Mouse (Mus musculus): ENCODE results near the gene Mfsd14b. TPM values are rescaled to one million over a fixed set of nuclear protein-coding genes. Genes with fewer than 3 reads are reported as not detected.
A peak's percentile ranks its signal among the peaks of the same experiment; 100 is the strongest.

Gene Mfsd14b
- 43.7 and 44.3 TPM in 2 replicates for polyA plus RNA-seq (2015; fragmentation: Nextera tagmentation; extraction: Ambion mirVana)

DNA sequence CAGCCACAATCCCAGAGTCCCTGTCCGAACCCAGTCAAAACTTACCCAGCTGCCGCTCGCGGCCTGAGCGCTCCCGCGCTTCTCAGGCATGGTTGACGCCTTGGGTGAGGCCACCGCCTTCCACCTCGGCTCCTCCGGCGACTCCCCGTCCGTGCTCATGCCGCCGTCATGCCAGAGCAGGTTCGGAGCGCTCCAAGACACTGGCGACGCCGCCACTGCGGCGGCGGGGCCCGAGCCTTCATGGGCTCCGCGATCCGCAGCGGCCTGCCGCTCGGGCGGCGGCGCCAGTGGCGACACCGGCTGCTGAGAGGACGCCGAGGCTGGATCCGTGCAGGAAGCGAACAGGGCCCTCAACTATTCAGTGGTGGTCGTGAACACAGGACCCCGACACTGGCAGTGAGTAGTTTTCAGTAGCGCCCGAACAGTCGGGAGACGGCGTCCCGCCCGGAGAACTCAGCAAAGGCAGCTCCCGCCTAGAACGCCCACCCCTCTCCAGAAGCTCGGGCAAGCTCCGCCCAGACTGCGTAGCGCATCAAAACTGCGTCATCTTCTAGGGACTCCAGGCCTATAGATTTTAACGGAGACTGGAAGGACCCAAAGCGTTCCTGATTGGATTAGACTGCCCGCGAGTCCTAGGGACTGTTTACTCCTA, at the start of gene Mfsd14b:
Gene Mfsd14b (minus strand): TSS at position 517 of the 652 bp plus-strand sequence.
- DNase-seq (ENCODE audit: low spot score) = peak; percentile 89

DNA sequence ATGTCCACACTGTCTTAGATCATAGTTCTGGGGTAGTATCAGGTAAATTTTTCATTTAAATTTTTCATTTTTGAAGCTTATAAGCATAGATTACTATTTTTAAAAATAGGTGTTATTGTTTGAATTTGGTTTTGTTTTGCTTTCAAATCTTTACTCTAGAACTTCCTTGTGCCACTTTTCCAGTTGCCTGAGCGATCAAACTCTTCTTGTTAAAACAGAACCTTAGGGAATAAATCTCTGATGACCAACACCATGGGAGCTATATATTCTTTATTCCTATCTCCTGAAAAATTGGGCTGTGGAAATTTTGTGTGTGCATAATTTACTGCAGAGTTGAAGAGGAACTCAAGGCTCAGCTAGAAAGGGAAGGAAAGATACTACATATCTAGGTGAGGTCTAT, 37.2 kb upstream of the Mfsd14b start, which contains the start of gene Olfr466:
Gene Olfr466 (plus strand): TSS at position 301 of the 400 bp plus-strand sequence.
- DNase-seq (ENCODE audit: low spot score) = no peak

GRCm38 (mm10) chr13:65137789-65138188, 25.0 kb upstream of the Mfsd14b start, which contains the start of gene Olfr465-ps1:
Gene Olfr465-ps1 (plus strand): TSS chr13:65138089.
- no peak for DNase-seq (ENCODE audit: low spot score)

DNA sequence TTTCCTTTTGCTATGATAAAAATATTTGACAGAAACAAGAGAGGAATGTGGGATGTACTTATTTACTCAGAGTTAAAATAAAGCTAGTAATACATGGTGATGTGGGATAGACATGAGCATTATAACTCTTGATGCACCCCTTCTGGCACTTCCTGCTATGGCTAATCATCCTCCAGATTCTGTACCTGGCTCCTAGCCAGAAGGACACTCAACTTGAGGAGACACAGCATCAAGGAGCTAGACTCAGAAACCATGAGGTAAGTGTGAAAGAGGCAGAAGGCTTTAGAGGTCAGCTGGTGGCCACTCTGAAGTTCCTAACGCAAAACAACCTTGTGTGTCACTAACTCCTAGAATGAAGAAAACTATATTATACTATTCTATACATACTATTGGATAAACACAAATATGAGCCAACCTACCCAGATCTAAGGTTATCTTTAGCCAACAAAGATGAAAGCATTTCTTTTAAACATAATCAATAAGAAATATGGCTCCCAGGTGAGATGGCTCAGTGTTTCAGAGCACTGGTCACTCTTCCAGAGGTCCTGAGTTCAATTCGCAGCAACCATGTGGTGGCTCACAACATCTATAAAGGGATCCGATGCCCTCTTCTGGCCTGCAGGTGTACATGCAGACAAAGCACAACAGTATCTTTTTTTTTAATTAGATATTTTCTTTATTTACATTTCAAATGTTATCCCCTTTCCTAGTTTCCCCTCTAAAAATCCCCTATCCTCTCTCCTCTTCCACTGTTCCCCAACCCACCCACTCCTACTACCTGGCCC, 14.5 kb upstream of the Mfsd14b start:
- no peak for DNase-seq (ENCODE audit: low spot score)

GRCm38 (mm10) chr13:65122111-65122510, 9.3 kb upstream of the Mfsd14b start:
- no peak for DNase-seq (ENCODE audit: low spot score)

- no peak for DNase-seq (ENCODE audit: low spot score)
These were observed 8.2 kb upstream of the Mfsd14b start for GRCm38 (mm10) chr13:65120984-65121383.

GRCm38 (mm10) chr13:65113239-65113638, 464 bp upstream of the Mfsd14b start:
- no peak for DNase-seq (ENCODE audit: low spot score)

- peak; percentile 18 for DNase-seq (ENCODE audit: low spot score)
These were observed 814 bp downstream of the Mfsd14b start for GRCm38 (mm10) chr13:65111961-65112360.

GRCm38 (mm10) chr13:65101232-65101631, 11.5 kb downstream of the Mfsd14b start:
- no peak for DNase-seq (ENCODE audit: low spot score)

DNA sequence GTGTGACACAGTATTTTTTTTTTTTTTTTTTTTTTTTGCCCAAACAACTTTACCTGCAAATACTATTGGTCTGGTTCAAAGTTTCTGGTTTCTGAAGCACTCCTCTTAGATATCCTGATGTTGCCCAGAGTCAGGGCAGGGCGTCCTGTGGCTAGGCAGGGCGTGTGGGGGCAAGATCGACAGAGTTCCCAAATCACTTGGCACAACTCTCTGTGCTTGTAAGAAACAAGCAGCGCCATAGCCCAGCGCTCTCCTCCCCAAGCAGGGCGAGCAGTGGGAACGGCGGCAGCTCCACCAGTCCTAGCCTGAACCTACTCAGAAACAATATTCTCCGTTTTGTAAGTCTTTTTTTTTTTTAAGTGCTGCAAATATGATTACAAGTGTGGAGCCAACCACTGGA, 12.1 kb downstream of the Mfsd14b start:
- no peak for DNase-seq (ENCODE audit: low spot score)

DNA sequence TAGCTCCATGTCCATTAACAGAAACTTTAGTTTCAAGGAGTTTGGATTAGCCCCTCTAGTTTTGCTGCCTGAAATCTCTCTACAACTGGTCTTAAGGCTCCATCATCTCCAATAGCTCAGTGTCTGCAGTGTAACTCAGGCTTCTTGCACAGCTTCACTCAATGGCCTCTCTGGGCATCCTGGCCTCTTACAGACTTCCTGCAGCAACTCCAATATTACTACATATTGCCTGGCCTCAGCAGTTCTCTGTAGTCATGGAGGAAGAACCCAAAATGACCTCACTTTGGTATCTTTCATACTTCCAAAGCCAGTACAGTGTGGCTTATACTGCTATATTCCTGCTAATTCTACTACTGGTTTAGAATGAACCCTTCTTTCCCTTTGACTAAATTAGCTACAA, 15.8 kb downstream of the Mfsd14b start:
- no peak for DNase-seq (ENCODE audit: low spot score)

GRCm38 (mm10) chr13:65095923-65096322, 16.9 kb downstream of the Mfsd14b start:
- DNase-seq (ENCODE audit: low spot score) = no peak

GRCm38 (mm10) chr13:65069969-65070368, 42.8 kb downstream of the Mfsd14b start:
- no peak for DNase-seq (ENCODE audit: low spot score)

- no peak for DNase-seq (ENCODE audit: low spot score)
These were observed 60.1 kb downstream of the Mfsd14b start, which contains the start of gene Prss47 for GRCm38 (mm10) chr13:65052660-65053059. Gene Prss47 (minus strand): TSS chr13:65052760.

GRCm38 (mm10) chr13:65035057-65035456, 77.7 kb downstream of the Mfsd14b start:
- no peak for DNase-seq (ENCODE audit: low spot score)

DNA sequence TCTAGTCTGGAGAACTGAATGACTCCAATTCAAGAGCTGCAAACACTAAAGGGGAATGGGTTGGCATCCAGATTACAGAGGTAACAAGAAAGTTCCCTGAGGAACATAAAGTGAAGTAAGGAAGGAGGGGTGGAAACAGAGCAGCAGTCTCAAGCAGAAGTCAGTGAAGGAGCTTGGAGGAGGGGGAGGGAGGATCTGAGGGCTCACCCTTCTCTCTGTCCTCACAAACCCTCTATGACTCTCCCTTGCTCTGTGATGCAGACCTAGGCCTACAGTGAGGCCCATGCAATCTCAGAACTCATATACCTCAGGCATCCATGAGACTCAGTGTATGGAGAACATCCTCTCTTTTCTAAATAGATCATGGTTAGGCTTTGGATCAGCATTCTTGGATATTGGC, 80.0 kb downstream of the Mfsd14b start, which contains the start of gene Spata31d1c:
Gene Spata31d1c (plus strand): TSS at position 301 of the 400 bp plus-strand sequence.
- no peak for DNase-seq (ENCODE audit: low spot score)

Other genes with a start within 250 kb of the Mfsd14b start
- gene Cntnap3, start 209.0 kb downstream of the Mfsd14b start, polyA plus RNA-seq (2015; fragmentation: Nextera tagmentation; extraction: Ambion mirVana) = 0.03 and 0.05 TPM in 2 replicates
- not detected in 2 replicates for gene Spata31, start 195.6 kb downstream of the Mfsd14b start, polyA plus RNA-seq (2015; fragmentation: Nextera tagmentation; extraction: Ambion mirVana)
- gene Spata31d1c, start 79.9 kb downstream of the Mfsd14b start, polyA plus RNA-seq (2015; fragmentation: Nextera tagmentation; extraction: Ambion mirVana) = not detected in 2 replicates
- not detected in 2 replicates for gene Prss47, start 60.2 kb downstream of the Mfsd14b start, polyA plus RNA-seq (2015; fragmentation: Nextera tagmentation; extraction: Ambion mirVana)
- not detected in 2 replicates for gene Olfr465-ps1, start 25.1 kb upstream of the Mfsd14b start, polyA plus RNA-seq (2015; fragmentation: Nextera tagmentation; extraction: Ambion mirVana)
- not detected in 2 replicates for gene Olfr466, start 37.3 kb upstream of the Mfsd14b start, polyA plus RNA-seq (2015; fragmentation: Nextera tagmentation; extraction: Ambion mirVana)
- not detected in 2 replicates for gene Nlrp4f, start 93.0 kb upstream of the Mfsd14b start, polyA plus RNA-seq (2015; fragmentation: Nextera tagmentation; extraction: Ambion mirVana)
- gene Gm10775, start 146.6 kb upstream of the Mfsd14b start, polyA plus RNA-seq (2015; fragmentation: Nextera tagmentation; extraction: Ambion mirVana) = not detected in 2 replicates
- gene Zfp369, start 165.8 kb upstream of the Mfsd14b start, polyA plus RNA-seq (2015; fragmentation: Nextera tagmentation; extraction: Ambion mirVana) = 12.5 and 15.3 TPM in 2 replicates

Measured in thymus, postnatal 0 days (tissue).